Mouse (Mus musculus): ENCODE measurements around the gene Slc39a13.
"Not testable (repeated sequence)": the region's sequence is repeated elsewhere in the genome, so short reads cannot be mapped to it uniquely, and the experiment has no call there.

The Slc39a13 gene

GRCm38 (mm10) chr2:91025081-91025516 is 45.1 kb downstream of the Slc39a13 start:
- no peak for DNase-seq (ENCODE audit: low read depth, low spot score)

- DNase-seq (ENCODE audit: low read depth, low spot score), result no peak
Observed at GRCm38 (mm10) chr2:91023956-91024355, 46.3 kb downstream of the Slc39a13 start.

GRCm38 (mm10) chr2:91023131-91023530 is 47.1 kb downstream of the Slc39a13 start:
- DNase-seq (ENCODE audit: low read depth, low spot score), result no peak

GRCm38 (mm10) chr2:91022266-91022665 is 48.0 kb downstream of the Slc39a13 start:
- DNase-seq (ENCODE audit: low read depth, low spot score), result not testable (repeated sequence)

- DNase-seq (ENCODE audit: low read depth, low spot score), result no peak
Observed at GRCm38 (mm10) chr2:91019911-91020310, 50.3 kb downstream of the Slc39a13 start.

- DNase-seq (ENCODE audit: low read depth, low spot score), result no peak
Observed at GRCm38 (mm10) chr2:91018061-91018788, 52.0 kb downstream of the Slc39a13 start.

- no peak for DNase-seq (ENCODE audit: low read depth, low spot score)
Observed at GRCm38 (mm10) chr2:91015386-91015785, 54.8 kb downstream of the Slc39a13 start.

- DNase-seq (ENCODE audit: low read depth, low spot score), result no peak
Observed at GRCm38 (mm10) chr2:91013881-91014280, 56.3 kb downstream of the Slc39a13 start.

All from retina, postnatal 7 days (tissue).